Mouse (Mus musculus): ENCODE data around the gene Pgm5.

Gene Pgm5

GRCm38 (mm10) chr19:24652342-24653019 is 209.2 kb downstream of the Pgm5 start:
- DNase-seq, result no peak

- no peak for DNase-seq
Measured at GRCm38 (mm10) chr19:24651595-24651994, 210.1 kb downstream of the Pgm5 start.

GRCm38 (mm10) chr19:24650428-24650827 is 211.2 kb downstream of the Pgm5 start:
- DNase-seq, result no peak

GRCm38 (mm10) chr19:24648016-24648415 is 213.6 kb downstream of the Pgm5 start:
- DNase-seq, result no peak

GRCm38 (mm10) chr19:24646162-24646829 is 215.4 kb downstream of the Pgm5 start:
- no peak for DNase-seq

GRCm38 (mm10) chr19:24644971-24645370 is 216.7 kb downstream of the Pgm5 start:
- DNase-seq, result no peak

- no peak for DNase-seq
Measured at GRCm38 (mm10) chr19:24640982-24641381, 220.7 kb downstream of the Pgm5 start.

GRCm38 (mm10) chr19:24637988-24638387 is 223.7 kb downstream of the Pgm5 start:
- DNase-seq, result no peak

- DNase-seq, result no peak
Measured at GRCm38 (mm10) chr19:24636616-24637015, 225.0 kb downstream of the Pgm5 start.

GRCm38 (mm10) chr19:24634602-24635001 is 227.1 kb downstream of the Pgm5 start:
- DNase-seq, result peak; percentile 63

Data from right cerebral cortex, postnatal 14 days (tissue).